Mouse (Mus musculus) ES-Bruce4 (cell line): ENCODE measurements at regions not wholly inside any gene's neighbourhood (a gene's known extent, or its start where the extent isn't known, plus 50 kb on each side); places are given as distances from the start of the nearest gene placed in this dataset.

Source experiments
- CTCF ChIP-seq: IDR thresholded peaks from one replicate; pipeline ENCODE4 v1.8.1; 2011; ENCODE audit warnings: low read depth, low read length
- EP300 ChIP-seq: IDR thresholded peaks from 2 replicates; pipeline ENCODE4 v1.6.1; 2011; ENCODE audit warnings: low read depth, low read length; ENCODE audit not compliant: insufficient read depth
- POLR2A ChIP-seq: IDR thresholded peaks from one replicate; pipeline ENCODE4 v1.8.1; 2011; ENCODE audit warnings: low read length; ENCODE audit not compliant: insufficient read depth

DNA sequence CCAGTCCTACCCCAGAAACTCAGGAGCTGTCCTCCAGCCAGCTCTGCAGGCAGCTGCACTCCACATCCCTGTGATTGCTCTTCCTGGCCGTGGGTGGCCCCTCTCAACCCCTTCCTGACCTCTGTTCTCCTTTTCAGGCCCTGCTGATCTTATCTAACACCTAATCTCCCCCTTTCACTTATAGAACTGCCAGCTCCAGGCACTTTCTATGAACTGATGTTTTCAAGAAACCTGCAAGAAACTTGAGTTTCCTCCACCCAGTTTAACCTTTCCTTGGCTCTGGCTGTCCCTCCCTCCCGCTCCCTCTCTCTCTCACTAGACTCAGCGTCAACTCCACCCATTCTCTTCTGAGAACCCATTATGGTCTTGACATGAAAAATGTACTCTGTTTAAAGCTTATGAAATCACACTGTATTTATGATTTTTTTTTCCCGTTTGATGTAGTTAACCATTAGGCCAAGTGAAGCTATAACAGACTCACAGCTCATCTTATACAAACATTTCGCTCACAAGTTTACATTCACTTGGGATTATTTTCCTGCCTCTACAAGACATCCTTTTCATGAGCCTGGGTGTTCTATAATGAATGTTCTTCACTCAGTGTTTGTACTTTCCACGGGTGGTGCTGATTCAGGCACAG, 279.8 kb upstream of the Foxq1 start:
- TF ChIP-seq CTCF: no peak
- TF ChIP-seq POLR2A: no peak
- TF ChIP-seq EP300: no peak
